Mouse (Mus musculus) bone marrow, adult 2 months (tissue): Measurements from ENCODE around the gene Sh2d5. TPM values are rescaled to one million over a fixed set of nuclear protein-coding genes. Genes with fewer than 3 reads are reported as not detected.

ENCODE experiments used
- H3K27ac ChIP-seq: fragments of 200-500 bp; 2 replicates; pipeline ENCODE4 v1.5.1; 2012; ENCODE audit warnings: low read depth, mild to moderate bottlenecking, control low read depth, inconsistent platforms, low read length; ENCODE audit not compliant: control insufficient read depth, poor library complexity, insufficient read depth
- H3K4me1 ChIP-seq: fragments of 200-500 bp; 2 replicates; pipeline ENCODE4 v1.6.1; 2011; ENCODE audit warnings: low read length; ENCODE audit not compliant: control insufficient read depth, insufficient read depth
- H3K4me3 ChIP-seq: fragments of 200-500 bp; replicated peaks from 2 replicates; pipeline ENCODE3; 2011; ENCODE audit warnings: mild to moderate bottlenecking, low read depth, low read length, control low read depth; ENCODE audit not compliant: control insufficient read depth
- CTCF ChIP-seq: fragments of 200-500 bp; IDR thresholded peaks from 2 replicates; pipeline ENCODE4 v1.5.1; 2011; ENCODE audit warnings: low read length, control low read depth; ENCODE audit not compliant: control insufficient read depth, insufficient read depth
- POLR2A ChIP-seq: fragments of 200-500 bp; IDR thresholded peaks from 2 replicates; pipeline ENCODE4 v1.6.1; 2011; ENCODE audit warnings: low read depth, mild to moderate bottlenecking, control low read depth, low read length, borderline replicate concordance; ENCODE audit not compliant: control insufficient read depth
- WGBS: fragments of 180-500 bp; shearing (Covaris S2); methylation state at CpG from one replicate; pipeline ENCODE4 v1.1.7; 2018; 5-methylcytosine and 5-hydroxymethylcytosine counted together
- polyA plus RNA-seq: library from polyadenylated mRNA; stranded (reverse); fragments of >200 nt; gene quantifications from 2 replicates; pipeline ENCODE4 v1.2.4, GENCODE M21; 2011; ENCODE audit warnings: low replicate concordance; ENCODE audit not compliant: missing spikeins, insufficient read depth, insufficient read length

Sh2d5 gene
- polyA plus RNA-seq = 4.8 and 11.7 TPM in 2 replicates

DNA sequence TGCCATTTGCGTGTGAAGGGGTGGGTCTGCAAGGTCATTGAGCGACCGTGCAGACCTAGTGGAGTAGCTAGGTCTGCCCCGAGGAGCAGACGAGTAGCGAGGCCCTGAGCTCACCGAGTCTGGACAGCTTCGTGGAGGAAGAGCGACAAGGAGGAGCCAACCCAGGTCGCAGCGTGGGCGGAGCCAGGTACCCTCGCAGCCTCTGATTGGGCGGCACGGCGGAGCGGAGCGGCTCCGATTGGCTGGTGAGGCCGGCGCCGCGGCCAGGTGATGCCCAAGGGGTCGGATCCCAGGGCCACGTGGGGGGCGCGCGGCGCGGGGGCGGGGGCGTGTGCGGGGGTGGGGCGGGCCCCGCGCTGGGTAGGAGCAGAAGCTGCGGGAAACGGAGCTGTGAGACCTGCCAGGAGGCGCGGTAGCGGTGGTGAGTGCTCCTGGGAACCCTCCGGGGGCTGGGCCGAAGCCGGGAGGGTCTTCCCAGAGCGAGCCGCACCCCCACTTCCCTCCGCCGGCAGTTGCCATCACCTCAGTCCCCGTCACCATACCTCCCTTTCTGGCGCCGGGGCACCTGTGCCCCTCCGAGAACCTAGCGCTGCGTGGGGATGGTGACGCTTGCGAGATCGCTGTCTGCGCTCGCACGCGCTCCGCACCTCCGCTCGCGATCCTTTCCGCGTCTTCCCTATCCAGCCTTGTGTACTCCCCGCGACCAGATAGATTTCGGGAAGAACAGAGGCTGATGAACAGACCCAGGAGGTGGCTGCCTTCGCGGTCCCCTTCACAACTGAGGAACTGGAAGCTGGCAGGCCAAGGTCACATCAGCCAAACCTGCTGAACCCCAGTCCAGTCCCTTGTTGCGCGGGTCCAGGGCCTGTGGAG is at the start of gene Sh2d5, which contains the start of gene Kif17:
Gene Sh2d5, plus strand, starts transcription at position 316 of the 873 bp plus-strand sequence.
Gene Kif17, plus strand, starts transcription at position 348 of the 873 bp plus-strand sequence.
- under 1% methylated on average over 69 of the region's 74 CpGs for WGBS
- Histone ChIP-seq H3K4me3 (peak within 1 kb of the TSS; percentile 82), H3K27ac (peak within 1 kb of the TSS; percentile 13), H3K4me1 (peaks cover 2% of the 10 kb centered on the region)
- peak; percentile 65; the same call in 1 of the 2 replicates for TF ChIP-seq POLR2A
- TF ChIP-seq CTCF = no peak

DNA sequence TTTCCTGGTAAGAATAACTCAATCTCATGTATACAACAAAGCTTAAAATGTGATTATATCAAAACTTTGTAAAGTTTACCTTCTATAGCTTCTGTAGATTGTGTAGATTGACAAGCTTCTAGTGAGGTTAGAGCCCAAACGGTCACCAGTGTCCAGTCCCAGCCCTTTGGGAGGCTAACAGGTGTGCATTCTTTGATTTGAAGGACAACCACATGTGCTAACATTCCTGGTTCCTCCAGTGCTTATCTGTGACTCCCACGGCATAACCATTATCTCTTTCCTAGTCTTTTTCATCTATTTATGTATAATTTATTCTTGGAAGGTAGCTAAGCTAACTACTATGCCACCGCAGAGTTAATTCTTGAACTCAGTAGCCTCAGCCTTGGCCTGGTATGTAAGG is 49.4 kb upstream of the Sh2d5 start:
- TF ChIP-seq POLR2A (no peak), CTCF (no peak)
- Histone ChIP-seq H3K4me1 (no peaks in the 10 kb centered on the region), H3K27ac (no peak overlapping the region), H3K4me3 (no peak overlapping the region)
- WGBS = 89% methylated on average over 3 of the region's 3 CpGs

DNA sequence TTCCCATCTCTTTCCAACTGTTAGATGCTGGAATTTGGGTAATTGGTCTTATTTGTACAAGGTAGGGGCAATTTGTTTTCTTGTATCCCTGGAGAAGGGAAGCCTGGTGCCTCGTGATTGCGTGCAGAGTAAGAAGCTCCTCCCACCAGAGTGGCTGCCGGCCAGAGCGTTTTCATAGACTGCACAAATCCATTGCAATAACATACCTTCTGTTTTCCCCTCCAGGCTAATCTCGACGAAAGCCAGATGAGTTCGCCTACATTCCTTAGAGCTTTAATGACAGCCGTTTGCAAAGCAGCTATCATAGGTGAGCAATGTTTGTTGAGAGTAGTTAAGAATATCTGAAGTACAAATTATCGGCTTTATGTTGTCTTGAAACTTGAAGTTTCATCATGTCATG is 48.5 kb upstream of the Sh2d5 start:
- 87% methylated on average over 9 of the region's 9 CpGs for WGBS
- Histone ChIP-seq H3K4me1 (no peaks in the 10 kb centered on the region), H3K27ac (no peak overlapping the region), H3K4me3 (no peak overlapping the region)
- no peak for TF ChIP-seq POLR2A
- no peak for TF ChIP-seq CTCF

DNA sequence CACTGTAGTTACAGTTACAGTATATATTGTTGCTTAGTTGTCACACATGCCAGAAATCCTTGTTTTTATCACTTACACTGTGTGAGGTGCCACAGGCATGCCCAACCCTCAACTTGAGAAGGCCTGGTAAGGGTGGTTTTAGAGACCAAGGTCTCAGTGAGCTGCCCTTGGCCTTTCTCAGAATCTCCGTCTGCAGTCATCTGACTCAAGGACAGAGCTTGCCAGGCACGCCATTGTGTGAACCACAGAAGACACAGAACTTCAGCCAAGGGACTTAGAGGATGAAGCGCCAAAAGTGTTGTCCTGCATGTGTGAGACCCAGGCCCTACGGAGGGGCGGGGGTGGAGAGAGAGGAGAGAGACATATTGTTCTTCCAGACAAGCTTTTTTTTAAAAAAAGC is 40.1 kb upstream of the Sh2d5 start:
- TF ChIP-seq POLR2A (no peak), CTCF (no peak)
- no peaks in the 10 kb centered on the region for H3K4me1 ChIP-seq
- no peak overlapping the region for H3K27ac ChIP-seq
- 80% methylated on average over 5 of the region's 5 CpGs for WGBS
- no peak overlapping the region for H3K4me3 ChIP-seq

DNA sequence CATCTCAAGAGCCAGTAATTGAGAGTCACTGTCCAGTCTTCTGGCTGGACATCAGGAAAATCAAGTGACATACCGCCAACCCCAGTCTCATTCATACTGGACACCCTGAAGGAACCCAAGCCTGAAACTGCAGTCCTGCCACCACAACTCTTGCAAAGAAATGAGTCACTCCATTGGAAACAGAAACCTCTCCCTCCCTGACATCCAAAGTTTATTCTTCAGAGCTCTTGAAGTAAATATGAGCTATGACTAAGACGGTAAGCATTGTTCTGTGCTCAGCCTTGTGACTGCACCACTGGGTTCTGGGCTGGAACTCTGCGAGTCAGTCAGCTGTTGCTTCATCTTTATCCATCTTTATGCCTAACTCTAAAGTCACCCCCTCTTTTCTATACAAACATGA is 36.3 kb upstream of the Sh2d5 start:
- no peak overlapping the region for H3K4me3 ChIP-seq
- WGBS = 64% methylated on average over 3 of the region's 3 CpGs
- H3K4me1 ChIP-seq = peaks cover 1% of the 10 kb centered on the region; the same call in 1 of the 2 replicates
- TF ChIP-seq POLR2A (no peak), CTCF (no peak)
- no peak overlapping the region for H3K27ac ChIP-seq

DNA sequence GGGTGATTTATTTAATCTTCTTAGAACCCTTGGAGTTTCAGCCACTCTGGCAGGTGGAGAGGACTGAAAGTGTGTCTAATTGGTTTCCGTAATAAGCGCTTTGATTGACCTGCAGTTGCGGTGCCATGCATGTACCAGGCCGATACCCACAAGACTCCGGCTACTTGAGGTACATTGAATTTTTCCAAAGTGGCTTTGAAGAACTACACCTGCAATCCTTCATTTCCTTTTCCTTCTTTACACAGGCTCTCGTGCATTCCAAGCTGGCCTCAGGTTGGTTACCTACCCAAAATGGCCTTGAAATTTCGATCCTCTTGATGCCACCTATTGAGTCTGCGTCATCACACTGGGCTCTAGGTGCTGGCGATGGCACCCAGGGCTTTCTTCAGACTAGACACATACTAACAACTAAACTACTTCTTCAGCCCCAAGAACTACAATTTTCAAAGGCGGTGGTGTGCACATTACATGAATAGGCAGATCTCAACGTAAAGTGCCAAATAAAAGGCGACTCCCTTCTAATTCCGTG is 34.5 kb upstream of the Sh2d5 start:
- WGBS = 44% methylated on average over 13 of the region's 13 CpGs
- Histone ChIP-seq H3K27ac (peak overlapping the region; percentile 96; the same call in 1 of the 2 replicates), H3K4me3 (peak overlapping the region; percentile 70), H3K4me1 (peaks cover 6% of the 10 kb centered on the region; the same call in 1 of the 2 replicates)
- no peak for TF ChIP-seq CTCF
- TF ChIP-seq POLR2A = no peak

DNA sequence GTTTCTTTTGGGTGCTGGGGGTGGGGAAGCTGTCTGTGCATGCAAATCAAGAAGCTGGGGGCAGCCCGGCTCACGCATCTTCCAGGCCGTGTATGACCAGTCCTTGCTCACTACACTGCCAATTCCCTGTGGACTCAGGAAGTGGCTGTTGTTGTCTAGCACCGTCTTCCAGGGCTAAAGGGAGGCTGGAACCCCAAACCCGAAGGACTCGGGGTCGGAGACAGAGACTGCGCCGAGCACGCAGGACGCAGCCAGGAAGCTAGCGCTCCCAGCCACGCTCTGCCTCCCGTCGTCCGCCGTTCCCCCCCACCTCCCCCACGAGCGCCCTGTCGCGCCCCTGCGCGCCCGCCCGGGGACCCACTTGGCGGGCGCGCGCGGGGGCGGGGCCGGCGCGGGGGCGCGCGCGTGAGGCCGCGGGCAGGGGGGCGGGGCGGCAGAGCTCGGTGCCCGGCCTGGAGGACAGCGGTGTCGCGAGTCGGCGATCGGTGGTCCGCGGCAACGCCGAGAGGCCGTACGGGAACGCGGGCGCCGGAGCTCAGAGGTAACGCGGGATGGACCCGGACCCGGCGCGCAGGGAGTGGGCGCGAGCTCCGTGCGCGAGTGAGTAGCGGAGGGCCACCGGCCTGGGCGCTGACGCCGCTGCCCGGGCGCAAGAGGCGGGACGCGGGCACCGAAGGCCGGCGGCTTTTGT is 33.9 kb upstream of the Sh2d5 start, which contains the start of gene Hp1bp3:
Gene Hp1bp3, plus strand, starts transcription at position 97 of the 691 bp plus-strand sequence.
- peak; percentile 62; the same call in 1 of the 2 replicates for TF ChIP-seq POLR2A
- no peak for TF ChIP-seq CTCF
- Histone ChIP-seq H3K4me3 (peak within 1 kb of the TSS; percentile 94), H3K27ac (peak within 1 kb of the TSS; percentile 96), H3K4me1 (peaks cover 6% of the 10 kb centered on the region; the same call in 1 of the 2 replicates)
- under 1% methylated on average over 68 of the region's 84 CpGs for WGBS

DNA sequence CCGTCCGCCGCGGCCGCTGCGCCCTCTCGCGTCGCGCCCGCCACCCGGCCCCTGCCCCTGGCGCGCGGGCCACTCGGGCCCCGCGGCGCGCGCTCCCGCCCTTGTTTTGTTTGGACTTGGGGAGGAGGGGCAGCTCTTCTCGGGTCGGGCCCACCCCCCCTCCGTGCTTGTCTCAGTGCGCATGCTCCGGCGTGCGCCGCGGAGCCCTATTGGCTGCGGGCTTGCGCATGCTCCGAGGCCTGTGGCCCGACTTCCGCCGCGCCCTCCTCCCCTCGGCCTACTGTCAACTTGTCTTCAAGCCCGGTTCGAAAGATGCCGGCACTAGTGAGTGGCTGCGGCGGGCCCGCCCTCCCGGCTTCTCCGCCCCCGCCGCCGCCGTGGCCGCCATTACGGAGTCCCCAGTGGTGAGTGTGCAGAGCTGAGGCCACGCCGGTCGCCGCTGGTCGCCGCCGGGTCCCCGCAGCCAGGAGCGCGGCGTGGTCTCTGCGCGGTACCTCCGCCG is 33.3 kb upstream of the Sh2d5 start:
- peak; percentile 61; the same call in 1 of the 2 replicates for TF ChIP-seq POLR2A
- no peak for TF ChIP-seq CTCF
- WGBS = under 1% methylated on average over 57 of the region's 68 CpGs
- peak overlapping the region; percentile 96 for H3K27ac ChIP-seq

DNA sequence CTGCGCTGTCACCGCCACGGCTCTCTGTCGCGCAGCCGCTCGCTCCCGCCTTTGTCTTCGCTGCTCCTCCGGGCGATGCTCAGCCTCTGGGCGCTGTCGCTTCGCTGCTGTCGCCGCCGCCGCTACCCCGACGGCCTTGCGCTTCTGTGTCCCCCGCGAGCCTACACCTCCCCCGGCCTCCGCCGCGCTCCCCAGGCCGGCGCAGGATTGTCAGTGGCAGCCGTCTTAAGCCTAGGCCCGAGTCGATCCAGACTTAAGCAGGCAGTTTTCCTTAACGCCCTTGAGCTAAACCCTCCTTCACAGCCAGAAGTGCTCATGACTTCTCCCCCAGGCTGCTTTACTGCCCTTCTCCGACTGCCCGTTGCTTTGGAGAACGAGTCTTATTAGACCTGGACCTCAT is 32.8 kb upstream of the Sh2d5 start:
- TF ChIP-seq CTCF (no peak), POLR2A (no peak)
- H3K27ac ChIP-seq = peak overlapping the region; percentile 96
- under 1% methylated on average over 36 of the region's 36 CpGs for WGBS
- peaks cover 8% of the 10 kb centered on the region; the same call in 1 of the 2 replicates for H3K4me1 ChIP-seq
- peak overlapping the region; percentile 94 for H3K4me3 ChIP-seq

More for the DNA sequence above, 33.3 kb upstream of the Sh2d5 start:
- Histone ChIP-seq H3K4me3 (peak overlapping the region; percentile 94), H3K4me1 (peaks cover 8% of the 10 kb centered on the region; the same call in 1 of the 2 replicates)
